Mouse (Mus musculus) kidney, adult 2 months (tissue): ENCODE results near the gene Scaf1.

ENCODE experiments used
- CTCF ChIP-seq: fragments of 200-500 bp; conservative IDR thresholded peaks from 2 replicates; pipeline ENCODE4 v1.5.1; 2011; ENCODE audit warnings: low read depth, mild to moderate bottlenecking, control low read depth, low read length, moderate library complexity, mixed read lengths; ENCODE audit not compliant: insufficient read depth, insufficient read length
- POLR2A ChIP-seq: fragments of 200-500 bp; IDR thresholded peaks from one replicate; pipeline ENCODE4 v1.6.1; 2011; ENCODE audit warnings: low read depth, low read length, control low read depth

DNA sequence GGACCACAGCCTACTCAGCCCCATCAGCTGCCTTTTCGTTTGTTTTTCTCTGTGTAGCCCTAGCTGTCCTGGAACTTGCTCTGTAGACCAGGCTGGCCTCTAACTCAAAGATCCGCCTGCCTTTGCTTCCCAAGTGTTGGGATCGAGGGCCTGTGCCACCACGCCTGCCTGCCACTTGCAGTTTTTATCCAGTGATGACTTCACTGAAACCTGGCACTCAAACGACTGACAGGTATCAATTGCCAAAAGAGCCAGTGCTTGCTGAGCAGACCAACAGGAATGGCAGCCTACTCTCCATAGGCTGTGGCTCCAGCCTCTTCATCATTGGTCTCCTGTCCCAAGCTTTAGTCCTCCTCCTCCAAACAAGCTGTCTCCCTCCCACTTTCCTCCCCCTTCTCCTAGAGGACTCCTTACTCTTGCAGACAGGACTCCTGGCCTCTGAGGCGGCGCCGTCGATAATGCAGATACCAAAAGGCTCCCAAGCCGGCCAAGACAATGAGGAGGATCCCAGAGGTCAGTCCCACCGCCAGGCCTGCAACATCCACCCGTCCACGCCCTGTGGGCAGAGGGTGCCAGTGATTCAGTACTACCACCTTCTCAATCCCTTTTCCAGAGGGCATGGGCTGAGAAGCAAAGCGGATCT lies 40.3 kb upstream of the Scaf1 start:
- TF ChIP-seq POLR2A (no peak), CTCF (no peak)
